Mouse (Mus musculus) embryonic facial prominence, embryonic 11.5 days (tissue): ENCODE measurements around the gene Gm10188. TPM values are rescaled to one million over a fixed set of nuclear protein-coding genes. Genes with fewer than 3 reads are reported as not detected.

Source experiments
- ATAC-seq: fragments of 200-750 bp; cut with Nextera tagmentation; replicated peaks from 2 replicates; pipeline ENCODE4 v1.8.0; 2017; ENCODE audit warnings: low read depth; ENCODE audit not compliant: insufficient number of reproducible peaks, low FRiP score, low TSS enrichment
- DNase-seq: peaks from one replicate; pipeline ENCODE4 v3.0.0-alpha.2; 2015; ENCODE audit warnings: low spot score
- H3K27ac ChIP-seq: fragments of 300-500 bp; sonication (generic); replicated peaks from 2 replicates; pipeline ENCODE4 v1.5.1; 2014; ENCODE audit warnings: mild to moderate bottlenecking, low read depth, low read length, control low read depth
- H3K27me3 ChIP-seq: fragments of 300-500 bp; sonication (generic); 2 replicates; pipeline ENCODE4 v1.6.1; 2014; ENCODE audit warnings: mild to moderate bottlenecking, low read length, moderate library complexity, mixed read lengths; ENCODE audit not compliant: control insufficient read depth, insufficient read depth
- H3K36me3 ChIP-seq: fragments of 300-500 bp; sonication (generic); replicated peaks from 2 replicates; pipeline ENCODE4 v1.6.1; 2014; ENCODE audit warnings: low read depth, mild to moderate bottlenecking, low read length, moderate library complexity, mixed read lengths; ENCODE audit not compliant: control insufficient read depth, insufficient read depth
- H3K4me1 ChIP-seq: fragments of 300-500 bp; sonication (generic); 2 replicates; pipeline ENCODE4 v1.6.1; 2014; ENCODE audit warnings: low read length, mixed read lengths; ENCODE audit not compliant: control insufficient read depth, insufficient read depth
- H3K4me2 ChIP-seq: fragments of 300-500 bp; sonication (generic); 2 replicates; pipeline ENCODE4 v1.6.1; 2014; ENCODE audit warnings: low read depth, mild to moderate bottlenecking, control low read depth, low read length, moderate library complexity
- H3K4me3 ChIP-seq: fragments of 300-500 bp; sonication (generic); 2 replicates; pipeline ENCODE4 v1.5.1; 2014; ENCODE audit warnings: low read depth, low read length, control low read depth
- H3K9ac ChIP-seq: fragments of 300-500 bp; sonication (generic); replicated peaks from 2 replicates; pipeline ENCODE4 v1.6.1; 2014; ENCODE audit warnings: mild to moderate bottlenecking, control low read depth, low read length
- H3K9me3 ChIP-seq: fragments of 300-500 bp; sonication (generic); replicated peaks from 2 replicates; pipeline ENCODE4 v1.6.1; 2016; ENCODE audit warnings: mild to moderate bottlenecking, low read length, inconsistent platforms, mixed read lengths; ENCODE audit not compliant: control insufficient read depth
- WGBS: fragments of 180-500 bp; shearing (Covaris S2); extraction: QIAGEN DNeasy Blood & Tissue Kit; methylation state at CpG from one replicate; pipeline ENCODE4 v1.1.7; 2014; 5-methylcytosine and 5-hydroxymethylcytosine counted together
- polyA plus RNA-seq: library from polyadenylated mRNA; unstranded; fragments of >200 nt; fragmentation: Nextera tagmentation; extraction: Ambion mirVana; gene quantifications from 2 replicates; pipeline ENCODE4 v1.2.1, GENCODE M21; 2014

The Gm10188 gene
- polyA plus RNA-seq, 1 experiment from 2014 or later: not detected

GRCm38 (mm10) chr1:132265211-132265859 is 35.8 kb upstream of the Gm10188 start:
- H3K4me1 ChIP-seq: no peaks in the 10 kb centered on the region
- no peaks in the 10 kb centered on the region for H3K27me3 ChIP-seq
- H3K27ac ChIP-seq: no peak overlapping the region
- no peak overlapping the region for H3K9ac ChIP-seq
- 72% methylated on average over 8 of the region's 8 CpGs for WGBS
- H3K9me3 ChIP-seq: no peaks in the 10 kb centered on the region
- no peak overlapping the region for H3K4me2 ChIP-seq
- DNase-seq: no peak
- H3K4me3 ChIP-seq: no peak overlapping the region
- peak; percentile 70; the same call in 1 of the 2 replicates for ATAC-seq
- no peaks in the 10 kb centered on the region for H3K36me3 ChIP-seq

DNA sequence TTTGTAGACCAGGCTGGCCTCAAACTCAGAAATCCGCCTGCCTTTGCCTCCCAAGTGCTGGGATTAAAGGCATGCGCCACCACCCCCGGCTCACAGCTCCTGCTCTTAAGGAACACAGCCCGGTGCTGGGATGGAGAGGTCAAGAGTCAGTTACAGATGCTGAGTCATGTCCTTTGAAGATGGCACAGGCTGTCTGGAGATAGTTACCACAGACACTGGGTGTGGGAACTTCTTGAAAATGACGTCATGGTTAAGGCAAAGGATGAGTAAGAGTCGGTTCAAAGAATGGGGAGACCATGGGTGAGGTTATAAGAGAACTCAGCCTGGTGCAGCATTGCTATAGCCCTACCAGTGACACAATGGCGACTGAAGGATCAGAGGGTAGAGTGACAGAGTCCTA is 35.0 kb upstream of the Gm10188 start:
- 62% methylated on average over 7 of the region's 7 CpGs for WGBS
- no peak overlapping the region for H3K27ac ChIP-seq

GRCm38 (mm10) chr1:132263618-132264017 is 34.1 kb upstream of the Gm10188 start:
- no peak overlapping the region for H3K27ac ChIP-seq

More for the DNA sequence above, 35.0 kb upstream of the Gm10188 start:
- Histone ChIP-seq H3K9me3 (no peaks in the 10 kb centered on the region), H3K9ac (no peak overlapping the region), H3K4me3 (no peak overlapping the region), H3K4me1 (no peaks in the 10 kb centered on the region), H3K4me2 (no peak overlapping the region), H3K36me3 (no peaks in the 10 kb centered on the region), H3K27me3 (no peaks in the 10 kb centered on the region)
- no peak for DNase-seq
- ATAC-seq: no peak

GRCm38 (mm10) chr1:132261058-132261457 is 31.5 kb upstream of the Gm10188 start:
- Histone ChIP-seq H3K9me3 (no peaks in the 10 kb centered on the region), H3K9ac (no peak overlapping the region), H3K4me2 (no peak overlapping the region), H3K27ac (no peak overlapping the region), H3K27me3 (no peaks in the 10 kb centered on the region), H3K4me3 (no peak overlapping the region), H3K36me3 (no peaks in the 10 kb centered on the region), H3K4me1 (no peaks in the 10 kb centered on the region)
- no peak for DNase-seq
- WGBS: 67% methylated on average over 5 of the region's 5 CpGs
- no peak for ATAC-seq

More at GRCm38 (mm10) chr1:132263618-132264017, 34.1 kb upstream of the Gm10188 start:
- Histone ChIP-seq H3K36me3 (no peaks in the 10 kb centered on the region), H3K9me3 (no peaks in the 10 kb centered on the region), H3K4me2 (no peak overlapping the region), H3K27me3 (no peaks in the 10 kb centered on the region), H3K9ac (no peak overlapping the region), H3K4me3 (no peak overlapping the region), H3K4me1 (no peaks in the 10 kb centered on the region)
- ATAC-seq (no peak), DNase-seq (no peak)
- 83% methylated on average over 4 of the region's 4 CpGs for WGBS

GRCm38 (mm10) chr1:132260331-132260730 is 30.8 kb upstream of the Gm10188 start:
- H3K4me3 ChIP-seq: no peak overlapping the region
- DNase-seq (no peak), ATAC-seq (no peak)
- 93% methylated on average over 1 of the region's 1 CpGs for WGBS
- no peak overlapping the region for H3K27ac ChIP-seq
- no peak overlapping the region for H3K9ac ChIP-seq
- no peaks in the 10 kb centered on the region for H3K36me3 ChIP-seq
- no peaks in the 10 kb centered on the region for H3K4me1 ChIP-seq
- H3K27me3 ChIP-seq: no peaks in the 10 kb centered on the region
- H3K9me3 ChIP-seq: no peaks in the 10 kb centered on the region
- no peak overlapping the region for H3K4me2 ChIP-seq

DNA sequence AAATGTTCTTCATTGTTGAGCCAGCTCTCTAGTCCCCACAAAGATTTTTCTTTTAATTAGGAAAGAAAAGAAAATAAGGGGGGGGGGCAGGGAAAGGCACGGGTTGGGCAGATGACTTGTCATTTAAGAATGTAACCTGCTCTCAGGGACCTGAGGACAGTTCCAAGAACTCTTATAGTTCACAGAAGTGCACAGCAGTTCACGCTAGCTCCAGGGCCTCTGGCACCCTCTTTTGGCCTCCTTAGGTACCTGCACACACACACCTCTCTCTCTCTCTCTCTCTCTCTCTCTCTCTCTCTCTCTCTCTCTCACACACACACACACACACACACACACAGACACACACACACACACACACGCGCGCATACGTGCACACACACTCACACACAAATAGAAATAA is 24.9 kb upstream of the Gm10188 start:
- Histone ChIP-seq H3K9ac (no peak overlapping the region), H3K36me3 (no peaks in the 10 kb centered on the region), H3K9me3 (no peaks in the 10 kb centered on the region), H3K4me1 (no peaks in the 10 kb centered on the region), H3K4me3 (no peak overlapping the region), H3K27me3 (no peaks in the 10 kb centered on the region), H3K4me2 (no peak overlapping the region), H3K27ac (no peak overlapping the region)
- 79% methylated on average over 6 of the region's 6 CpGs for WGBS
- DNase-seq (no peak), ATAC-seq (no peak)

DNA sequence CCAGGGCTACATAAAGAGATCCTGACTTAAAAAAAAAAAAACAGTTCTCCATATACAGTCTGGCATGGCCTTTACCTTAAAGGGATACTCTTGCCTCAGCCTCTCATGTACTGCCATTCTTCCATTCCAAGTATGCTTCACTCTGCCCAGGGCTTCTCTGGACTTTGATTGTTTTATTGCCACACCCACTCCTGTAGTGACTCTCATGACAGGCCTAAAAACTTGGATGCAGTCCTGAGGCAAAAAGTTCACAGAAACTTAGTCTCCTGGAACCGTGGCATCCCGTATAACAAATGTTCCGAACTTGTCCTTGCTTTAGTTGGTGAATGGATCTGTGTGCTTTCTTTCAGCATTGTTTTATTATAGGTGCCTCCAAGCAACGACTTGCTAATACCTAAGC is 17.1 kb upstream of the Gm10188 start:
- no peaks in the 10 kb centered on the region for H3K9me3 ChIP-seq
- H3K27ac ChIP-seq: no peak overlapping the region
- H3K36me3 ChIP-seq: no peaks in the 10 kb centered on the region
- H3K4me1 ChIP-seq: no peaks in the 10 kb centered on the region
- no peak overlapping the region for H3K9ac ChIP-seq
- no peak overlapping the region for H3K4me3 ChIP-seq
- WGBS: 91% methylated on average over 4 of the region's 4 CpGs
- H3K27me3 ChIP-seq: no peaks in the 10 kb centered on the region
- no peak overlapping the region for H3K4me2 ChIP-seq
- DNase-seq: no peak
- no peak for ATAC-seq

- H3K4me3 ChIP-seq: no peak overlapping the region
- H3K9me3 ChIP-seq: no peaks in the 10 kb centered on the region
- no peak overlapping the region for H3K9ac ChIP-seq
- no peaks in the 10 kb centered on the region for H3K36me3 ChIP-seq
- no peaks in the 10 kb centered on the region for H3K27me3 ChIP-seq
- 58% methylated on average over 6 of the region's 6 CpGs for WGBS
- H3K4me1 ChIP-seq: no peaks in the 10 kb centered on the region
- no peak for DNase-seq
- H3K27ac ChIP-seq: no peak overlapping the region
- H3K4me2 ChIP-seq: no peak overlapping the region
- no peak for ATAC-seq
Measured at GRCm38 (mm10) chr1:132246137-132246536, 16.6 kb upstream of the Gm10188 start.
